10 mouse cellular contexts compared by ENCODE assay signal in genomic region chr11:99055571-99056452, GRCm38 (mm10). TPM values are rescaled to one million over a fixed set of nuclear protein-coding genes. Genes with fewer than 3 reads are reported as not detected.
A peak's percentile ranks its signal among the peaks of the same experiment; 100 is the strongest.
DNase-seq lines count a peak whose midpoint lies in the region; ATAC-seq lines count a peak whose summit lies in the region.
"Had no signal": no experiment of that assay in that cellular context is flagged by ENCODE, and none has a peak within 500 bp of the region (broad histone marks: within the 10 kb centered on the region; RNA-seq: fewer than 3 reads in every experiment).

No protein-coding gene starts in this region.

- H3K36me3 ChIP-seq in lung, embryonic 16.5 days (ENCODE audit: control insufficient read depth, insufficient read depth, low read length), result peaks cover 9% of the 10 kb centered on the region
- peaks cover 26% of the 10 kb centered on the region for H3K36me3 ChIP-seq in embryonic facial prominence, embryonic 13.5 days
- peaks cover 17% of the 10 kb centered on the region; the same call in 1 of the 2 replicates for H3K36me3 ChIP-seq in heart, embryonic 15.5 days
- H3K36me3 ChIP-seq: G1E had no signal

- H3K4me1 ChIP-seq in lung, embryonic 16.5 days (replicated peaks; ENCODE audit: control insufficient read depth, insufficient read depth, low read length), result peaks cover 12% of the 10 kb centered on the region; the same call in 1 of the 2 replicates
- H3K4me1 ChIP-seq in embryonic facial prominence, embryonic 13.5 days, result peaks cover 37% of the 10 kb centered on the region
- peaks cover 13% of the 10 kb centered on the region for H3K4me1 ChIP-seq in heart, embryonic 15.5 days (replicated peaks)

- H3K27me3 ChIP-seq in lung, embryonic 16.5 days (ENCODE audit: control insufficient read depth, insufficient read depth, low read depth, low read length), result no peaks in the 10 kb centered on the region
- H3K27me3 ChIP-seq in embryonic facial prominence, embryonic 13.5 days, result no peaks in the 10 kb centered on the region
- H3K27me3 ChIP-seq in heart, embryonic 15.5 days, result no peaks in the 10 kb centered on the region

- no peak overlapping the region for H3K4me2 ChIP-seq in lung, embryonic 16.5 days (ENCODE audit: low read depth, low read length)
- H3K4me2 ChIP-seq in embryonic facial prominence, embryonic 13.5 days, result peak overlapping the region; percentile 9; the same call in 1 of the 2 replicates
- H3K4me2 ChIP-seq in heart, embryonic 15.5 days, result no peak overlapping the region

- H3K9ac ChIP-seq in lung, embryonic 16.5 days (ENCODE audit: low read length), result no peak overlapping the region
- no peak overlapping the region for H3K9ac ChIP-seq in embryonic facial prominence, embryonic 13.5 days
- no peak overlapping the region for H3K9ac ChIP-seq in heart, embryonic 15.5 days

- 25% methylated on average over 8 of the region's 8 CpGs for WGBS in lung, embryonic 16.5 days
- WGBS in embryonic facial prominence, embryonic 13.5 days, result 3% methylated on average over 8 of the region's 8 CpGs
- 38% methylated on average over 8 of the region's 8 CpGs for WGBS in heart, embryonic 15.5 days

- peaks cover 3% of the 10 kb centered on the region; the same call in 1 of the 2 replicates for H3K9me3 ChIP-seq in lung, embryonic 16.5 days (ENCODE audit: control insufficient read depth, low read length)
- peaks cover 6% of the 10 kb centered on the region; the same call in 1 of the 2 replicates for H3K9me3 ChIP-seq in embryonic facial prominence, embryonic 13.5 days
- H3K9me3 ChIP-seq in heart, embryonic 15.5 days (replicated peaks), result no peaks in the 10 kb centered on the region

- H3K27ac ChIP-seq in lung, embryonic 16.5 days (ENCODE audit: low read length), result peak overlapping the region; percentile 71
- H3K27ac ChIP-seq in embryonic facial prominence, embryonic 13.5 days, result peak overlapping the region; percentile 83
- H3K27ac ChIP-seq in heart, embryonic 15.5 days, result peak overlapping the region; percentile 55; the same call in 1 of the 2 replicates

- no peak for DNase-seq in lung, adult 18-20 months
- peak; percentile 45 to 83 for DNase-seq in lung, postnatal 4 days
- DNase-seq in thymus, postnatal 14 days, result no peak
- DNase-seq in ovary, postnatal 14 days (ENCODE audit: low spot score), result no peak
- no peak for DNase-seq in thymus, postnatal 25 days
- DNase-seq: thymus, adult 2 months had no signal

- H3K4me3 ChIP-seq in lung, embryonic 16.5 days (ENCODE audit: low read length), result no peak overlapping the region
- no peak overlapping the region for H3K4me3 ChIP-seq in embryonic facial prominence, embryonic 13.5 days
- no peak overlapping the region for H3K4me3 ChIP-seq in heart, embryonic 15.5 days

- ATAC-seq in lung, embryonic 16.5 days (ENCODE audit: low read depth), result peak; percentile 87
- peak; percentile 48; the same call in 1 of the 2 replicates for ATAC-seq in embryonic facial prominence, embryonic 13.5 days (ENCODE audit: insufficient number of reproducible peaks, insufficient read depth, low FRiP score, low TSS enrichment, low read depth)
- no peak for ATAC-seq in heart, embryonic 15.5 days (replicated peaks; ENCODE audit: insufficient number of reproducible peaks, insufficient read depth, low FRiP score, low read depth)

RNA-seq across cellular contexts. Expression of gene Igfbp4, which starts 14.8 kb away (rescaled TPM):
- 498 TPM in 2 replicates for polyA plus RNA-seq in lung, embryonic 16.5 days (2015; fragmentation: Nextera tagmentation; extraction: Ambion mirVana)
- 1,128 and 1,158 TPM in 2 replicates for polyA plus RNA-seq in embryonic facial prominence, embryonic 13.5 days (2015; fragmentation: Nextera tagmentation; extraction: Ambion mirVana)
- polyA plus RNA-seq in heart, embryonic 15.5 days (2015; fragmentation: Nextera tagmentation; extraction: Ambion mirVana), result 344 and 469 TPM in 2 replicates

RNA-seq across cellular contexts. Expression of gene Top2a, which starts 31.8 kb away (rescaled TPM):
- polyA plus RNA-seq in lung, embryonic 16.5 days (2015; fragmentation: Nextera tagmentation; extraction: Ambion mirVana), result 257 and 270 TPM in 2 replicates
- 272 and 279 TPM in 2 replicates for polyA plus RNA-seq in embryonic facial prominence, embryonic 13.5 days (2015; fragmentation: Nextera tagmentation; extraction: Ambion mirVana)
- 149 and 159 TPM in 2 replicates for polyA plus RNA-seq in heart, embryonic 15.5 days (2015; fragmentation: Nextera tagmentation; extraction: Ambion mirVana)

RNA-seq across cellular contexts. Expression of gene Tns4, which starts 33.3 kb away (rescaled TPM):
- 0.19 and 0.39 TPM in 2 replicates for polyA plus RNA-seq in lung, embryonic 16.5 days (2015; fragmentation: Nextera tagmentation; extraction: Ambion mirVana)
- polyA plus RNA-seq in embryonic facial prominence, embryonic 13.5 days (2015; fragmentation: Nextera tagmentation; extraction: Ambion mirVana), result 0.53 and 0.73 TPM in 2 replicates
- 0.08 and 0.27 TPM in 2 replicates for polyA plus RNA-seq in heart, embryonic 15.5 days (2015; fragmentation: Nextera tagmentation; extraction: Ambion mirVana)

Comparison
In these comparisons a context has a peak if more than half of its experiments do, and no peak if none do; other contexts are left out.
1. DNase-seq: peak in lung, postnatal 4 days (2 of 2); none in lung, adult 18-20 months (0 of 2), thymus, postnatal 14 days (single experiment), ovary, postnatal 14 days (single experiment) and thymus, postnatal 25 days (single experiment).
2. Peak in every context shown above with its lines, with median percentiles within 50 percentile points of each other: H3K27ac ChIP-seq.